Mouse (Mus musculus) midbrain, embryonic 11.5 days (tissue): ENCODE measurements around the gene Fam117b. TPM values are rescaled to one million over a fixed set of nuclear protein-coding genes. Genes with fewer than 3 reads are reported as not detected.

ENCODE experiments used
- ATAC-seq: fragments of 200-750 bp; cut with Nextera tagmentation; 2 replicates; pipeline ENCODE4 v1.8.0; 2017; ENCODE audit warnings: moderate TSS enrichment, moderate library complexity; ENCODE audit not compliant: low FRiP score
- DNase-seq: peaks from one replicate; pipeline ENCODE4 v3.0.0; 2015; ENCODE audit warnings: low spot score; ENCODE audit errors: missing footprints
- H3K27ac ChIP-seq: fragments of 300-500 bp; sonication (generic); 2 replicates; pipeline ENCODE4 v1.5.1; 2014; ENCODE audit warnings: low read depth, low read length
- H3K27me3 ChIP-seq: fragments of 300-500 bp; sonication (generic); 2 replicates; pipeline ENCODE4 v1.6.1; 2014; ENCODE audit warnings: mild to moderate bottlenecking, low read length, moderate library complexity, mixed read lengths; ENCODE audit not compliant: control insufficient read depth, insufficient read depth
- H3K36me3 ChIP-seq: fragments of 300-500 bp; sonication (generic); 2 replicates; pipeline ENCODE4 v1.6.1; 2014; ENCODE audit warnings: mild to moderate bottlenecking, low read length, moderate library complexity, mixed read lengths; ENCODE audit not compliant: control insufficient read depth, insufficient read depth
- H3K4me1 ChIP-seq: fragments of 300-500 bp; sonication (generic); 2 replicates; pipeline ENCODE4 v1.6.1; 2014; ENCODE audit warnings: low read length; ENCODE audit not compliant: control insufficient read depth, insufficient read depth
- H3K4me2 ChIP-seq: fragments of 300-500 bp; sonication (generic); 2 replicates; pipeline ENCODE4 v1.6.1; 2014; ENCODE audit warnings: mild to moderate bottlenecking, moderate library complexity
- H3K4me3 ChIP-seq: fragments of 300-500 bp; sonication (generic); 2 replicates; pipeline ENCODE4 v1.5.1; 2014; ENCODE audit warnings: low read depth, low read length
- H3K9ac ChIP-seq: fragments of 300-500 bp; sonication (generic); 2 replicates; pipeline ENCODE4 v1.6.1; 2014; ENCODE audit warnings: low read length
- H3K9me3 ChIP-seq: fragments of 300-500 bp; sonication (generic); 2 replicates; pipeline ENCODE4 v1.6.1; 2016; ENCODE audit warnings: low read length; ENCODE audit not compliant: control insufficient read depth
- WGBS: fragments of 180-500 bp; shearing (Covaris S2); extraction: QIAGEN DNeasy Blood & Tissue Kit; methylation state at CpG from one replicate; pipeline ENCODE4 v1.1.7; 2014; 5-methylcytosine and 5-hydroxymethylcytosine counted together
- polyA plus RNA-seq: library from polyadenylated mRNA; unstranded; fragments of >200 nt; fragmentation: Nextera tagmentation; extraction: Ambion mirVana; gene quantifications from 2 replicates; pipeline ENCODE4 v1.2.1, GENCODE M21; 2014

Fam117b gene
- polyA plus RNA-seq, 1 experiment from 2014 or later: 14.6 TPM

DNA sequence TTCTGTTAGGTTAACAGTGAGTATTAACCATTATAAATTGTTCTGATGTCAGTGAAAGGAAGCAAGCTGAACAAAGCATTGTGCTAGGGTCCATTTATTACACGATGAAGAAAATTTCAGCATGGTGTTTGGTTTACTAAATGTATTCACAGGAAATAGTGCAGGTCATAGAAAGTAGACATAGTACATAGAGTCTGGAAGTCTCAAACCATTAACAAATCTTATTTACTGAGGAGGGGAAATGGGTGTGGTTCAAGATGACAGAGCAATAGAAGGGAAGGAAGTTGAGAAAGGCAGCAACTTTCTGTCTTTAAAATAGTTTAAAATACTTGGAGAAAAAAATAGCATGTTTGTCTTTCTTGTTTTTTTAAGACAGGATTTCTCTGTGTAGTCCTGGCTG, 10.4 kb downstream of the Fam117b start:
- Histone ChIP-seq H3K4me2 (no peak overlapping the region), H3K9ac (no peak overlapping the region), H3K36me3 (no peaks in the 10 kb centered on the region), H3K27me3 (no peaks in the 10 kb centered on the region), H3K27ac (no peak overlapping the region), H3K4me1 (no peaks in the 10 kb centered on the region), H3K9me3 (no peaks in the 10 kb centered on the region), H3K4me3 (no peak overlapping the region)
- DNase-seq: no peak
- no peak for ATAC-seq
- WGBS: 85% methylated on average over 1 of the region's 1 CpGs

DNA sequence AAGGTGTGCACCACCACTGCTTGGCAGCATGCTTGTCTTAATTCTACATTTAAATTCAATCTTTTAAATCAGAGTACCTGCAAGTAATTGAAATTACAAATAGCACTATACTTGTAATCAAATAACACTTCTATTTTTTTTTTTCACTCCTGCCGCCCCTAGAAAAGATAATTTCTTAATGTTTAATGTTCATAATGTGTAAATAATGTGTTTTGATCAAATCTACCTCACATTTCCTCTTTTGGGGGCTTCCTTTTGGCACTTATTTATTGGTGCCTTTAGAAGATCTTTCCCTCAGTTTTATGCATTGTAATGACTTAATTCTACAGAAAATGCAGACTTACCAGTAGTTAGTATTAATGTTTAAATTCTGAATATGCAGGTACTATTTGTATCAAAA, 10.9 kb downstream of the Fam117b start:
- Histone ChIP-seq H3K27me3 (no peaks in the 10 kb centered on the region), H3K4me1 (no peaks in the 10 kb centered on the region), H3K36me3 (no peaks in the 10 kb centered on the region), H3K27ac (no peak overlapping the region), H3K9me3 (no peaks in the 10 kb centered on the region), H3K9ac (no peak overlapping the region), H3K4me2 (no peak overlapping the region), H3K4me3 (no peak overlapping the region)
- 85% methylated on average over 1 of the region's 1 CpGs for WGBS
- DNase-seq: no peak
- ATAC-seq: no peak

DNA sequence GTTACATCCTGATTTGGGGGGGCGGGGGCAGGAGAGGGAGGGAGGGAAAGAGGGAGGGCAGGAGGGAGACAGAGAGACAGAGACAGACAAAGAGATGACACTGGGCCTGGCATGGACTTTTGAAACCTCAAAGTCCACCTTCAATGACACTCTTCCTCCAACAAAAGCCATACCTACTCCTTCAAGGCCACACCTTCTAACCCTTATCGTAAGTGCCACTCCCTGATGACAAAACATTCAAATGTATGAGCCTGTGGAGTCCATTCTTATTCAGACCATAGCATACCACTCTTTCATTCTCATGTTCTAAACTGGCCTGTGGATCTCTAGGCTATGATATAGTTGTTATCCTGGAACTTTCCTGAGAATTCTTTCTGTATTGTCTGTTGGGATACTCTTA, 11.6 kb downstream of the Fam117b start:
- Histone ChIP-seq H3K4me1 (no peaks in the 10 kb centered on the region), H3K27me3 (no peaks in the 10 kb centered on the region), H3K9ac (no peak overlapping the region), H3K4me3 (no peak overlapping the region), H3K36me3 (no peaks in the 10 kb centered on the region), H3K9me3 (no peaks in the 10 kb centered on the region), H3K4me2 (no peak overlapping the region), H3K27ac (no peak overlapping the region)
- 84% methylated on average over 2 of the region's 2 CpGs for WGBS
- no peak for ATAC-seq
- no peak for DNase-seq

DNA sequence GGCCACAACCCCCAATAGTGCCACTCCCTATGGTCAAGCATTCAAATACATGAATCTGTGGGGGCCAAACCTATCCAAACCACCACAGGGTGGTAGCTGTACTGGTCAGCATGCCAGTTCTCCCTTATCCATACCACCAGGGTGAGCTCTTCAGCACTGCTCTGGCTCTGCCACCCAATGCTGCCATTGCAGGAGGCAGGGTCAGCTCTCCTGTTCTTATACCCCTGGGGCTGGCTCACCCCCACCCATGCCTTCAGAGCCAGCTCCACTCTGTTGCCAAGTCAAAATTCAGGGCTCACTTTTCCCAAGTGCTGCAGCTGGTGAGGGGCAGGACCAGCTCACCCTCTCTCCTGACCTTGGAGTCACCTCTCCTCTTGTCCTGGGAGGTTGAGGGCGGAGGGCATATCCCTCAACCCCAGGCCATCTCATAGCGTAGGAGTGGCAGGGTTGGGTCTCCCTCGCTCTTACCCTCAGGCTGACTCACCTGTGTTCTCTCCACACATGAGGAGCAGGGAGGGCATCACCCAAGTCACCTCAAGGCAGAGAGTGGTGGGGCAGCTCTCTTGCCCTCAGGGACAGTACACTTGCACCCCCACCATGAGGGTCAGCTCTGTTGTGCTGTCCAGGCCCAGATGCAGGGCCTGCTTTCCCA, 13.3 kb downstream of the Fam117b start:
- no peaks in the 10 kb centered on the region for H3K27me3 ChIP-seq
- H3K9ac ChIP-seq: no peak overlapping the region
- no peak overlapping the region for H3K4me2 ChIP-seq
- WGBS: 80% methylated on average over 3 of the region's 3 CpGs
- ATAC-seq (no peak), DNase-seq (no peak)
- no peaks in the 10 kb centered on the region for H3K36me3 ChIP-seq
- H3K4me1 ChIP-seq: no peaks in the 10 kb centered on the region
- no peak overlapping the region for H3K27ac ChIP-seq
- no peaks in the 10 kb centered on the region for H3K9me3 ChIP-seq
- H3K4me3 ChIP-seq: no peak overlapping the region

DNA sequence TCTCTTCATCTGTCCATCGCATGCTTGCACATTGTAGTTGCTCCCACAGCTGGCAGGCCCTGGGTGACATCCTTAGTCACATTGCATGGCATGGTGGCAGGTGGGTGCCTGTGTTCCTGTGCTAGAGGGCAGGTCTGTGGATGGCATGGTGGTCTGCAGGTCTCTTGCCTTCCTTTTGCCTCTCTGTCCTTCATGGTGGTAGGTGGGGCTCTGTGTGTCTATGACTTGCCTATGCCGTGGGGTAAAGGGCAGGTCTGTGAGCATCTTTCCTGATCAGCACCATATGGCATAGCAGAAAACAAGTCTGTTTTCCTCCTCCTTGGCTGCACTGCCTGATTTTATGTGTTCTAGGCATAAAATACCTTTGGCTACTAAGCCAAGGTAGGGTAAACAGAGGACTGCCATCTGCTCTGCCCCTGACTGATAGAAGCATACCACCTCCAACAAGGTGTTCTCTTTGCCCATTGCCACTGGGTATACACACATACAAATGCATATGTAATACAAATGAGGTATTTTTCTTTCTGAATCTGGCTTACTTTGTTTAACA, 14.4 kb downstream of the Fam117b start:
- no peak overlapping the region for H3K9ac ChIP-seq
- no peak overlapping the region for H3K4me2 ChIP-seq
- no peaks in the 10 kb centered on the region for H3K36me3 ChIP-seq
- H3K27me3 ChIP-seq: no peaks in the 10 kb centered on the region
- no peaks in the 10 kb centered on the region for H3K4me1 ChIP-seq
- ATAC-seq (no peak), DNase-seq (no peak)
- H3K9me3 ChIP-seq: no peaks in the 10 kb centered on the region
- H3K4me3 ChIP-seq: no peak overlapping the region
- H3K27ac ChIP-seq: no peak overlapping the region
- 87% methylated on average over 2 of the region's 2 CpGs for WGBS

DNA sequence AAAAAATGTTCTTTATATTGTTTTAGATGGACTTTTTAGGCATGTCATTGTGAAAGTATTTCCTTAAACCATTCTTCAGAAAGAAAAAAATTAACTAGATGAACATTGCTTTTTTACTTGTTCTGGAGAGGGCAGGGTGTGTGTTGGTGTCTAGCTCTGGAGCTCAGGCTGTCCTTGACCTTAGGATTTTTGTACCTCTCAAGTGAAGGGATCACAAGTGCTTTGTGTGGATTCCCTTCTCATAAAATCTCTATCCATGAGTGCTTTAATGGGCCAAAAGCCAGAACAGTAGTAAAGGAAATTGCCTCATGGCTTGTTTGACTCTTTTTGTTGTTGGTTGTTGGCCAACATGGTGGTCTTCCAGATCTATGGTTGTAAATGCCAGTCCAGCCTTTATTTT, 18.1 kb downstream of the Fam117b start:
- DNase-seq (no peak), ATAC-seq (no peak)
- Histone ChIP-seq H3K9me3 (no peaks in the 10 kb centered on the region), H3K4me1 (no peaks in the 10 kb centered on the region), H3K9ac (no peak overlapping the region), H3K27ac (no peak overlapping the region), H3K27me3 (no peaks in the 10 kb centered on the region), H3K4me2 (no peak overlapping the region), H3K36me3 (no peaks in the 10 kb centered on the region), H3K4me3 (no peak overlapping the region)

DNA sequence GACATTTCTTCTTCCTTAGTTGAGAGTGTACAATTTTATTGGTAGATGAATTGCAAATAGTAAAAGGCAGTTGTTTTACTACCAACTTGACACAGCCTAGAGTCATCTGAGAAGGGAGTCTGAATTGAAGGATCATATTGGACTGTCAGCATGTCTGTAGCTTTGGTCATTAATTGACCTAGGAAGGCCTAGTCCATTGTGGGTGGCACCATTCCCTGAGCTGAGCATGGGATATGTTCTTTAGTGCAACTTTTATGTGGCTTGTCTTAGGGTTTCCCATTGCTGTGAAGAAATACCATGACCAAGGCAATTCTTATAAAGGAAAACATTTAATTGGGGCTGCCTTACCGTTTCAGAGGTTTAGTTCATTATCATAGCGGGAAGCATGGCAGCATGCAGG, 20.2 kb downstream of the Fam117b start:
- no peaks in the 10 kb centered on the region for H3K9me3 ChIP-seq
- no peaks in the 10 kb centered on the region for H3K36me3 ChIP-seq
- no peak for ATAC-seq
- H3K4me1 ChIP-seq: no peaks in the 10 kb centered on the region
- no peak overlapping the region for H3K27ac ChIP-seq
- WGBS: 92% methylated on average over 2 of the region's 2 CpGs
- no peak for DNase-seq
- H3K27me3 ChIP-seq: no peaks in the 10 kb centered on the region
- H3K4me2 ChIP-seq: no peak overlapping the region
- H3K4me3 ChIP-seq: no peak overlapping the region
- no peak overlapping the region for H3K9ac ChIP-seq

DNA sequence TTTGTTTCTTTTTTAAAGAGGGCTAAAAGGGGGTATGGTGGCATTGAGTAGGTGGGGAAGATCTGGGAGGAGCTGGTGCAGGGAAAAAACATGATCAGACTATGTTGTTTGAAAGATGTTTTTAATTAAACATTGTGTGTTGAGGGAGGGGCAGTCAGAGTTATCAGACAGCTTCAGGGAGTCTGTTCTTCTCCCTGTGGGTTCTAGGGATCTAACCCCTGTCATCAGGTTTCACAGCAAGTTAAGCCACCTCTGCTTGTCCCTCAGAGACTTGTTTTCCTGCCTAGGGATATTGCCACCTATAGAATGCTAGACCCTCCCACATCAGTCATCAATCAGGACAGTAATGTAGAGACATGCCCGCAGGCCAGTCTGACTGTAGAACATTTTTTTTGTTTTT, 28.3 kb downstream of the Fam117b start:
- Histone ChIP-seq H3K4me2 (no peak overlapping the region), H3K27ac (no peak overlapping the region), H3K4me3 (no peak overlapping the region), H3K4me1 (no peaks in the 10 kb centered on the region), H3K27me3 (no peaks in the 10 kb centered on the region), H3K9me3 (no peaks in the 10 kb centered on the region), H3K9ac (no peak overlapping the region), H3K36me3 (no peaks in the 10 kb centered on the region)
- DNase-seq (no peak), ATAC-seq (no peak)
- 91% methylated on average over 1 of the region's 1 CpGs for WGBS

DNA sequence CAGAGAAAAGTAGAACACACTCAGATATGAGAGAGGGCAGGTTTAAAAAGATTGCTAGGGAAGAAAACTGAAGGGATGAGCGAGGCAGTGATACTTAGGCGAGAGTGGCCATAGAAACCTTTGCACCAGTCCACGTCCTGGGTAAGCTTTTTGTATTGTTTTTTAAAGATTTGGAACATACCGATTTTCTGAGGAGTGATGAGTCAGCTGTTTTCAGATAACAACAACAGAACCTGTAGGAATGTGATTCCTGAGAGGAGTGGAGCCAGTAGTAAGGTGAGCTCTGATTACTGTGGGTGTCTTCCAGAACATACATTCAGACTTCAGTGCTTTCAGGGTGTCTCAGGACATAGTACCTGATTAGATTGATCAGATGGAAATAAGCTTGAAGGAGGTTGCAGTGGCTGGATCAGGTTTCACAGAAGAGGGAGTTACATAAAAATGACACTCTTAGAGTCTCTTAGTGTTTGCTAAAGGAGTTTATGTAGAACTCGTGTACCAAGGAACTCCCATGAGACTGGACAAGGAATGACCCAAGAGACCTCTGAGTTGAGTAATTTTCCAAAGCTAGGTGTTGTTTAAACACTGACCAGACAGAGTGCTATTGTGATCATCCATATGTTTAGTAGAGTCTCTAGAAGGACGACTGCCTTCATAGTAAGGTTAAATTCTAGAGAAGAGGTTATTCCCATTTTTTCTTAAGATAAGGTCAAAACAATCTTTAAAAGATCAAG, 29.4 kb downstream of the Fam117b start:
- ATAC-seq (no peak), DNase-seq (no peak)
- H3K27me3 ChIP-seq: no peaks in the 10 kb centered on the region
- no peaks in the 10 kb centered on the region for H3K9me3 ChIP-seq
- H3K4me1 ChIP-seq: no peaks in the 10 kb centered on the region
- 85% methylated on average over 6 of the region's 6 CpGs for WGBS
- no peak overlapping the region for H3K9ac ChIP-seq
- H3K4me3 ChIP-seq: no peak overlapping the region
- H3K36me3 ChIP-seq: no peaks in the 10 kb centered on the region
- no peak overlapping the region for H3K27ac ChIP-seq
- no peak overlapping the region for H3K4me2 ChIP-seq
